Mouse (Mus musculus): ENCODE data around the gene Mlh3.

Gene Mlh3

GRCm38 (mm10) chr12:85192461-85193108 is 77.8 kb downstream of the Mlh3 start:
- no peak for DNase-seq (ENCODE audit: low read depth, low spot score)

DNA sequence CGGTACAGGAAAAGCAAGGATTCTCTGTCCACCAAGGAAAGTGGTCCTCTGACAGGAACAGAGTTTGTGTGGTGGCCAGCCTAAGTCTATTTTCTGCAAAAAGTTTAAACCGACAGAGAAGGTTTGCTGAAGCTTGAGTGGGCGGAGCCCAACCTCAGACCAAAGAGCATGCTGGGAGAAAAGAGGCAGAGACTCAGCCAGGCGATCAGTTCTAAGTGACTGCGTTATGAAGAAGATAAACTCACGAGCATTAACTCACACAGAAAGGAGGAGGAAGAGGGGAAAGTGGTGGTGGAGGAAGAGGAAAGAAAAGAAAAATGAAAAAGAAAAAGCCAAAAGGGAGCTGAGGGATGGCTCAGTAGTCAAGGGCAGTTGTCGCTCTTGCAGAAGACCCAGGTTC is 80.1 kb downstream of the Mlh3 start:
- no peak for DNase-seq (ENCODE audit: low read depth, low spot score)

DNA sequence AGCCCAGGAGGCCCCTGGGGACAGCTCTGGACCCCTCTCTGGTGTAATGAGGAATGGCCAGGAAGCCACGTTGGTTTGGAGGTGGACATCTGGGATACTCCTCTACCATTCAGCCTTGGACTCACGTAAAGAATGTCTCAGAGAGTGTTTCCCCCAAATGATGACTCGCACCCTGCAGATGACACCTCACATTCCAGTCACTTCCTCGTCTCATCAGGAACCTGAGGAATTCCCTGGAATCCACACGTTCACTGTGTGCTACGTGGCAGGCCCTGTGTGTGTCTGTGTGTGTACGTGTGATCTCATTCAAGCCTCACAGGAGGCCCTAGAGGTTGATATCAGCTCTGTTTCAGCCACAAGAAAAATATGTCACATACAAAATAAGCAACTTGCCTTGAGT is 84.0 kb downstream of the Mlh3 start:
- no peak for DNase-seq (ENCODE audit: low read depth, low spot score)

- no peak for DNase-seq (ENCODE audit: low read depth, low spot score)
Measured at GRCm38 (mm10) chr12:85185810-85186209, 84.6 kb downstream of the Mlh3 start.
